9 mouse cellular contexts compared by ENCODE assay signal in genomic region chr16:93780660-93781479, GRCm38 (mm10). TPM values are rescaled to one million over a fixed set of nuclear protein-coding genes. Genes with fewer than 3 reads are reported as not detected.
DNase-seq lines count a peak whose midpoint lies in the region; ATAC-seq and TF ChIP-seq lines count a peak whose summit lies in the region.
"Had no signal": no experiment of that assay in that cellular context is flagged by ENCODE, and none has a peak within 500 bp of the region (broad histone marks: within the 10 kb centered on the region; RNA-seq: fewer than 3 reads in every experiment).

No protein-coding gene starts in this region.

- WGBS in midbrain, embryonic 11.5 days: 66% methylated on average over 14 of the region's 14 CpGs
- 67% methylated on average over 14 of the region's 14 CpGs for WGBS in midbrain, embryonic 16.5 days
- 27% methylated on average over 14 of the region's 14 CpGs for WGBS in bone marrow, adult 2 months
- 33% methylated on average over 14 of the region's 14 CpGs for WGBS in liver, embryonic 12.5 days (ENCODE audit: insufficient replicate concordance)
- 66% methylated on average over 14 of the region's 14 CpGs for WGBS in midbrain, embryonic 10.5 days
- WGBS in hindbrain, embryonic 14.5 days: 67% methylated on average over 14 of the region's 14 CpGs

- DNase-seq in midbrain, embryonic 11.5 days (ENCODE audit: low spot score, missing footprints): peak; percentile 19
- peak; percentile 61 to 76 for DNase-seq in spleen, postnatal 4 days (ENCODE audit: low spot score in 2 of 2)
- DNase-seq in urinary bladder, adult 2 months (ENCODE audit: low spot score): no peak
- DNase-seq in midbrain, embryonic 10.5 days (ENCODE audit: low spot score): no peak
- no peak for DNase-seq in hindbrain, embryonic 14.5 days (ENCODE audit: low spot score)
- DNase-seq: heart, postnatal 36 days had no signal

- TF ChIP-seq POLR2A in bone marrow, adult 2 months (IDR thresholded peaks at IDR 0.05; ENCODE audit: borderline replicate concordance, control insufficient read depth, low read depth, low read length): no peak

- H3K27ac ChIP-seq in midbrain, embryonic 11.5 days (ENCODE audit: low read depth, low read length): no peak overlapping the region
- H3K27ac ChIP-seq in midbrain, embryonic 16.5 days (ENCODE audit: low read length): no peak overlapping the region
- peak overlapping the region; percentile 61 for H3K27ac ChIP-seq in bone marrow, adult 2 months (ENCODE audit: control insufficient read depth, insufficient read depth, low read depth, low read length, poor library complexity)
- H3K27ac ChIP-seq in liver, embryonic 12.5 days: peak overlapping the region; percentile 23; the same call in 1 of the 2 replicates
- no peak overlapping the region for H3K27ac ChIP-seq in midbrain, embryonic 10.5 days (replicated peaks)
- H3K27ac ChIP-seq in hindbrain, embryonic 14.5 days: no peak overlapping the region

- no peak overlapping the region for H3K9ac ChIP-seq in midbrain, embryonic 11.5 days (ENCODE audit: low read length)
- no peak overlapping the region for H3K9ac ChIP-seq in midbrain, embryonic 16.5 days (ENCODE audit: low read depth, low read length)
- peak overlapping the region; percentile 31; the same call in 1 of the 2 replicates for H3K9ac ChIP-seq in liver, embryonic 12.5 days
- H3K9ac ChIP-seq in hindbrain, embryonic 14.5 days: no peak overlapping the region

- H3K36me3 ChIP-seq in midbrain, embryonic 11.5 days (ENCODE audit: control insufficient read depth, insufficient read depth, low read length): no peaks in the 10 kb centered on the region
- H3K36me3 ChIP-seq in midbrain, embryonic 16.5 days (ENCODE audit: control insufficient read depth, insufficient read depth, low read length): peaks cover 40% of the 10 kb centered on the region
- H3K36me3 ChIP-seq in liver, embryonic 12.5 days: peaks cover 52% of the 10 kb centered on the region
- peaks cover 6% of the 10 kb centered on the region for H3K36me3 ChIP-seq in midbrain, embryonic 10.5 days
- H3K36me3 ChIP-seq in hindbrain, embryonic 14.5 days (replicated peaks; ENCODE audit: control insufficient read depth, insufficient read depth): peaks cover 74% of the 10 kb centered on the region

- no peaks in the 10 kb centered on the region for H3K4me1 ChIP-seq in midbrain, embryonic 11.5 days (ENCODE audit: control insufficient read depth, insufficient read depth, low read length)
- peaks cover 2% of the 10 kb centered on the region; the same call in 1 of the 2 replicates for H3K4me1 ChIP-seq in midbrain, embryonic 16.5 days (ENCODE audit: control insufficient read depth, insufficient read depth, low read length)
- H3K4me1 ChIP-seq in bone marrow, adult 2 months (ENCODE audit: control insufficient read depth, insufficient read depth, low read length): peaks cover 14% of the 10 kb centered on the region
- peaks cover 23% of the 10 kb centered on the region for H3K4me1 ChIP-seq in liver, embryonic 12.5 days
- peaks cover 10% of the 10 kb centered on the region; the same call in 1 of the 2 replicates for H3K4me1 ChIP-seq in midbrain, embryonic 10.5 days
- no peaks in the 10 kb centered on the region for H3K4me1 ChIP-seq in hindbrain, embryonic 14.5 days (replicated peaks; ENCODE audit: control insufficient read depth, insufficient read depth, low read length)

- no peak overlapping the region for H3K4me2 ChIP-seq in midbrain, embryonic 11.5 days
- H3K4me2 ChIP-seq in midbrain, embryonic 16.5 days (ENCODE audit: low read length): no peak overlapping the region
- peak overlapping the region; percentile 40; the same call in 1 of the 2 replicates for H3K4me2 ChIP-seq in liver, embryonic 12.5 days
- H3K4me2 ChIP-seq in hindbrain, embryonic 14.5 days (replicated peaks): no peak overlapping the region

- no peaks in the 10 kb centered on the region for H3K27me3 ChIP-seq in midbrain, embryonic 11.5 days (ENCODE audit: control insufficient read depth, insufficient read depth, low read length)
- no peaks in the 10 kb centered on the region for H3K27me3 ChIP-seq in midbrain, embryonic 16.5 days (ENCODE audit: control insufficient read depth, insufficient read depth, low read depth, low read length)
- H3K27me3 ChIP-seq in liver, embryonic 12.5 days (replicated peaks): no peaks in the 10 kb centered on the region
- no peaks in the 10 kb centered on the region for H3K27me3 ChIP-seq in midbrain, embryonic 10.5 days (ENCODE audit: low read depth, poor library complexity, severe bottlenecking)
- no peaks in the 10 kb centered on the region for H3K27me3 ChIP-seq in hindbrain, embryonic 14.5 days (ENCODE audit: control insufficient read depth, insufficient read depth, low read length)

- TF ChIP-seq CTCF in bone marrow, adult 2 months (IDR thresholded peaks at IDR 0.05; ENCODE audit: control insufficient read depth, insufficient read depth, low read length): peak; percentile 42; the same call in 1 of the 2 replicates

- H3K9me3 ChIP-seq in midbrain, embryonic 11.5 days (ENCODE audit: control insufficient read depth, low read length): peaks cover 3% of the 10 kb centered on the region; the same call in 1 of the 2 replicates
- no peaks in the 10 kb centered on the region for H3K9me3 ChIP-seq in midbrain, embryonic 16.5 days (replicated peaks; ENCODE audit: control insufficient read depth, low read length, poor library complexity, severe bottlenecking)
- H3K9me3 ChIP-seq in liver, embryonic 12.5 days (replicated peaks): peaks cover 7% of the 10 kb centered on the region
- peaks cover 5% of the 10 kb centered on the region for H3K9me3 ChIP-seq in midbrain, embryonic 10.5 days (replicated peaks)
- no peaks in the 10 kb centered on the region for H3K9me3 ChIP-seq in hindbrain, embryonic 14.5 days (ENCODE audit: control insufficient read depth, low read length)

- no peak overlapping the region for H3K4me3 ChIP-seq in midbrain, embryonic 11.5 days (ENCODE audit: low read depth, low read length)
- H3K4me3 ChIP-seq in midbrain, embryonic 16.5 days (ENCODE audit: low read depth, low read length): no peak overlapping the region
- H3K4me3 ChIP-seq in bone marrow, adult 2 months (replicated peaks; ENCODE audit: control insufficient read depth, low read depth, low read length): no peak overlapping the region
- H3K4me3 ChIP-seq in liver, embryonic 12.5 days: no peak overlapping the region
- no peak overlapping the region for H3K4me3 ChIP-seq in midbrain, embryonic 10.5 days
- H3K4me3 ChIP-seq in hindbrain, embryonic 14.5 days (replicated peaks; ENCODE audit: low read length): no peak overlapping the region

- ATAC-seq in midbrain, embryonic 11.5 days (ENCODE audit: low FRiP score): no peak
- no peak for ATAC-seq in midbrain, embryonic 16.5 days
- ATAC-seq in liver, embryonic 12.5 days: peak; percentile 63; the same call in 1 of the 2 replicates
- no peak for ATAC-seq in hindbrain, embryonic 14.5 days (ENCODE audit: low FRiP score)

RNA-seq across cellular contexts. Expression of gene Morc3, which starts 51.1 kb away (rescaled TPM):
- polyA plus RNA-seq in midbrain, embryonic 11.5 days (2014; fragmentation: Nextera tagmentation; extraction: Ambion mirVana): 27.7 and 29.6 TPM in 2 replicates
- 32.7 and 37.7 TPM in 2 replicates for polyA plus RNA-seq in midbrain, embryonic 16.5 days (2015; fragmentation: Nextera tagmentation; extraction: Ambion mirVana)
- polyA plus RNA-seq in bone marrow, adult 2 months (2011; ENCODE audit: insufficient read depth, insufficient read length, low replicate concordance, missing spikeins): 26.5 and 34.2 TPM in 2 replicates
- polyA plus RNA-seq in liver, embryonic 12.5 days (2016; fragmentation: Nextera tagmentation; extraction: Ambion mirVana): 22.6 and 26.3 TPM in 2 replicates
- 23.1 and 28.4 TPM in 2 replicates for polyA plus RNA-seq in urinary bladder, adult 2 months (2012; rRNA removed)
- polyA plus RNA-seq in midbrain, embryonic 10.5 days (2016; fragmentation: Nextera tagmentation; extraction: Ambion mirVana): 29.5 and 31.6 TPM in 2 replicates
- 33.6 and 36.5 TPM in 2 replicates for polyA plus RNA-seq in hindbrain, embryonic 14.5 days (2014; fragmentation: Nextera tagmentation; extraction: Ambion mirVana)

Comparison
In these comparisons a context has a peak if more than half of its experiments do, and no peak if none do; other contexts are left out.
1. DNase-seq: peak in midbrain, embryonic 11.5 days (single experiment) and spleen, postnatal 4 days (2 of 2); none in urinary bladder, adult 2 months (single experiment), midbrain, embryonic 10.5 days (single experiment) and hindbrain, embryonic 14.5 days (single experiment).
2. H3K27ac ChIP-seq: peak in bone marrow, adult 2 months (single experiment) and liver, embryonic 12.5 days (single experiment); none in midbrain, embryonic 11.5 days (single experiment), midbrain, embryonic 16.5 days (single experiment), midbrain, embryonic 10.5 days (single experiment) and hindbrain, embryonic 14.5 days (single experiment).